Mouse (Mus musculus) activated CD4-positive, CD25-positive, alpha-beta regulatory T cell, adult 4 months (primary cell): Measurements from ENCODE around the gene Ccdc81. TPM values are rescaled to one million over a fixed set of nuclear protein-coding genes. Genes with fewer than 3 reads are reported as not detected.

Experiments
- ATAC-seq: one replicate; pipeline ENCODE4 v1.8.0; 2017
- polyA plus RNA-seq, 2 experiments: library from polyadenylated mRNA; unstranded; fragments of 100-300 nt; shearing (Covaris generic); gene quantifications; one replicate each; pipeline ENCODE4 v1.2.1; 2017

The Ccdc81 gene
- not detected for polyA plus RNA-seq

GRCm38 (mm10) chr7:89903442-89904343 lies at the start of gene Ccdc81:
Gene Ccdc81, minus strand, starts transcription at chr7:89903629.
- no peak for ATAC-seq

- no peak for ATAC-seq
These were observed 46.0 kb upstream of the Ccdc81 start for GRCm38 (mm10) chr7:89949403-89949802.

- ATAC-seq = no peak
These were observed 44.6 kb upstream of the Ccdc81 start for GRCm38 (mm10) chr7:89948026-89948425.

GRCm38 (mm10) chr7:89940571-89941463 lies 37.4 kb upstream of the Ccdc81 start, which contains the start of gene Hikeshi:
Gene Hikeshi, minus strand, starts transcription at chr7:89941204.
- peak; percentile 99 for ATAC-seq

GRCm38 (mm10) chr7:89939497-89940353 lies 36.3 kb upstream of the Ccdc81 start:
- ATAC-seq = no peak

GRCm38 (mm10) chr7:89923441-89924180 lies 20.2 kb upstream of the Ccdc81 start:
- no peak for ATAC-seq

- ATAC-seq = no peak
These were observed 14.3 kb upstream of the Ccdc81 start for GRCm38 (mm10) chr7:89917776-89918175.

GRCm38 (mm10) chr7:89916711-89917110 lies 13.3 kb upstream of the Ccdc81 start:
- no peak for ATAC-seq

- ATAC-seq = no peak
These were observed 10.2 kb upstream of the Ccdc81 start for GRCm38 (mm10) chr7:89913432-89914158.

- ATAC-seq = no peak
These were observed 8.9 kb upstream of the Ccdc81 start for GRCm38 (mm10) chr7:89912356-89912755.

- no peak for ATAC-seq
These were observed 6.3 kb upstream of the Ccdc81 start for GRCm38 (mm10) chr7:89909711-89910110.

GRCm38 (mm10) chr7:89908899-89909621 lies 5.6 kb upstream of the Ccdc81 start:
- no peak for ATAC-seq

GRCm38 (mm10) chr7:89908421-89908820 lies 5.0 kb upstream of the Ccdc81 start:
- ATAC-seq = no peak

- ATAC-seq = peak; percentile 52
These were observed 4.5 kb upstream of the Ccdc81 start for GRCm38 (mm10) chr7:89907950-89908349.

- ATAC-seq = no peak
These were observed 422 bp downstream of the Ccdc81 start for GRCm38 (mm10) chr7:89903007-89903406.

- ATAC-seq = no peak
These were observed 11.6 kb downstream of the Ccdc81 start for GRCm38 (mm10) chr7:89891856-89892255.

- no peak for ATAC-seq
These were observed 12.0 kb downstream of the Ccdc81 start for GRCm38 (mm10) chr7:89891412-89891811.

- ATAC-seq = no peak
These were observed 18.9 kb downstream of the Ccdc81 start for GRCm38 (mm10) chr7:89884551-89884950.

GRCm38 (mm10) chr7:89879686-89880085 lies 23.7 kb downstream of the Ccdc81 start:
- no peak for ATAC-seq

- ATAC-seq = no peak
These were observed 36.2 kb downstream of the Ccdc81 start for GRCm38 (mm10) chr7:89867221-89867620.
